Mouse (Mus musculus) intestine, postnatal 0 days (tissue): ENCODE measurements around the gene Polr2j. TPM values are rescaled to one million over a fixed set of nuclear protein-coding genes. Genes with fewer than 3 reads are reported as not detected.

Experiments
- ATAC-seq: fragments of 200-750 bp; cut with Nextera tagmentation; 2 replicates; pipeline ENCODE4 v1.8.0; 2017; ENCODE audit warnings: mild to moderate bottlenecking, moderate TSS enrichment, moderate library complexity
- H3K27ac ChIP-seq: fragments of 300-500 bp; sonication (generic); 2 replicates; pipeline ENCODE4 v1.5.1; 2014; ENCODE audit warnings: mild to moderate bottlenecking, low read depth, low read length, moderate library complexity
- H3K27me3 ChIP-seq: fragments of 300-500 bp; sonication (generic); replicated peaks from 2 replicates; pipeline ENCODE4 v1.6.1; 2014; ENCODE audit warnings: low read length, mixed read lengths; ENCODE audit not compliant: control insufficient read depth, insufficient read depth
- H3K36me3 ChIP-seq: fragments of 300-500 bp; sonication (generic); 2 replicates; pipeline ENCODE4 v1.6.1; 2014; ENCODE audit warnings: mild to moderate bottlenecking, moderate library complexity; ENCODE audit not compliant: control insufficient read depth, insufficient read depth
- H3K4me1 ChIP-seq: fragments of 300-500 bp; sonication (generic); replicated peaks from 2 replicates; pipeline ENCODE4 v1.6.1; 2014; ENCODE audit warnings: antibody characterized with exemption, low read length, mixed read lengths; ENCODE audit not compliant: control insufficient read depth, insufficient read depth
- H3K4me2 ChIP-seq: fragments of 300-500 bp; sonication (generic); replicated peaks from 2 replicates; pipeline ENCODE4 v1.6.1; 2014; ENCODE audit warnings: low read depth, mild to moderate bottlenecking, moderate library complexity
- H3K4me3 ChIP-seq: fragments of 300-500 bp; sonication (generic); 2 replicates; pipeline ENCODE4 v1.5.1; 2014; ENCODE audit warnings: low read depth, low read length
- H3K9ac ChIP-seq: fragments of 300-500 bp; sonication (generic); 2 replicates; pipeline ENCODE4 v1.6.1; 2014; ENCODE audit warnings: mild to moderate bottlenecking, low read depth, low read length
- H3K9me3 ChIP-seq: fragments of 300-500 bp; sonication (generic); 2 replicates; pipeline ENCODE4 v1.6.1; 2016; ENCODE audit warnings: mixed run types; ENCODE audit not compliant: control insufficient read depth
- CTCF ChIP-seq: sonication (generic); IDR thresholded peaks from 2 replicates; pipeline ENCODE4 v1.5.1; 2016; ENCODE audit warnings: low read depth, mild to moderate bottlenecking, control low read depth, antibody characterized with exemption, moderate library complexity
- WGBS: fragments of 180-500 bp; shearing (Covaris S2); extraction: QIAGEN DNeasy Blood & Tissue Kit; methylation state at CpG from one replicate; pipeline ENCODE4 v1.1.7; 2014; 5-methylcytosine and 5-hydroxymethylcytosine counted together
- polyA plus RNA-seq: library from polyadenylated mRNA; unstranded; fragments of >200 nt; fragmentation: Nextera tagmentation; extraction: Ambion mirVana; gene quantifications from 2 replicates; pipeline ENCODE4 v1.2.1, GENCODE M21; 2015

The Polr2j gene
- polyA plus RNA-seq, 1 experiment from 2014 or later = 169 TPM

- Histone ChIP-seq H3K4me2 (peak within 1 kb of the TSS; percentile 83), H3K9ac (peak within 1 kb of the TSS; percentile 76), H3K4me1 (no peaks in the 10 kb centered on the region), H3K36me3 (peaks cover 37% of the 10 kb centered on the region), H3K4me3 (peak within 1 kb of the TSS; percentile 78), H3K27me3 (no peaks in the 10 kb centered on the region), H3K9me3 (no peaks in the 10 kb centered on the region), H3K27ac (peak within 1 kb of the TSS; percentile 61)
- WGBS = under 1% methylated on average over 60 of the region's 60 CpGs
- ATAC-seq = peak; percentile 91
- peak; percentile 90 for TF ChIP-seq CTCF
Observed at GRCm38 (mm10) chr5:136135571-136136291, 19.3 kb downstream of the Polr2j start, which contains the start of the genes Lrwd1 and Alkbh4. Lrwd1 (minus strand) TSS chr5:136136074. Alkbh4 (plus strand) TSS chr5:136136146.

GRCm38 (mm10) chr5:136136292-136136990 lies 20.0 kb downstream of the Polr2j start:
- peak; percentile 21 for ATAC-seq
- WGBS = 5% methylated on average over 20 of the region's 20 CpGs
- TF ChIP-seq CTCF = no peak
- peak overlapping the region; percentile 78 for H3K4me3 ChIP-seq
- peaks cover 43% of the 10 kb centered on the region for H3K36me3 ChIP-seq
- no peaks in the 10 kb centered on the region for H3K4me1 ChIP-seq
- no peaks in the 10 kb centered on the region for H3K9me3 ChIP-seq
- peak overlapping the region; percentile 61 for H3K27ac ChIP-seq
- peak overlapping the region; percentile 83 for H3K4me2 ChIP-seq
- H3K9ac ChIP-seq = peak overlapping the region; percentile 76
- H3K27me3 ChIP-seq = no peaks in the 10 kb centered on the region

- no peak overlapping the region for H3K4me3 ChIP-seq
- H3K9me3 ChIP-seq = no peaks in the 10 kb centered on the region
- no peaks in the 10 kb centered on the region for H3K4me1 ChIP-seq
- no peak for ATAC-seq
- H3K27me3 ChIP-seq = no peaks in the 10 kb centered on the region
- peaks cover 46% of the 10 kb centered on the region for H3K36me3 ChIP-seq
- no peak overlapping the region for H3K4me2 ChIP-seq
- no peak overlapping the region for H3K9ac ChIP-seq
- peak; percentile 76 for TF ChIP-seq CTCF
- no peak overlapping the region for H3K27ac ChIP-seq
- WGBS = 70% methylated on average over 13 of the region's 13 CpGs
Observed at GRCm38 (mm10) chr5:136137658-136138274, 21.3 kb downstream of the Polr2j start.

- Histone ChIP-seq H3K9me3 (no peaks in the 10 kb centered on the region), H3K4me1 (no peaks in the 10 kb centered on the region), H3K27me3 (no peaks in the 10 kb centered on the region), H3K4me3 (no peak overlapping the region), H3K4me2 (no peak overlapping the region), H3K9ac (no peak overlapping the region), H3K27ac (no peak overlapping the region), H3K36me3 (peaks cover 39% of the 10 kb centered on the region)
- WGBS = 59% methylated on average over 13 of the region's 13 CpGs
- TF ChIP-seq CTCF = no peak
- no peak for ATAC-seq
Observed at GRCm38 (mm10) chr5:136139393-136139792, 23.0 kb downstream of the Polr2j start.

- Histone ChIP-seq H3K4me2 (no peak overlapping the region), H3K9ac (no peak overlapping the region), H3K4me1 (no peaks in the 10 kb centered on the region), H3K36me3 (peaks cover 39% of the 10 kb centered on the region), H3K4me3 (no peak overlapping the region), H3K27me3 (no peaks in the 10 kb centered on the region), H3K9me3 (no peaks in the 10 kb centered on the region), H3K27ac (0 out of 2 replicates have a peak overlapping the region, but pooled peaks have one; percentile 15)
- TF ChIP-seq CTCF = no peak
- no peak for ATAC-seq
- 90% methylated on average over 10 of the region's 10 CpGs for WGBS
Observed at GRCm38 (mm10) chr5:136140057-136140482, 23.6 kb downstream of the Polr2j start.

- peaks cover 39% of the 10 kb centered on the region for H3K36me3 ChIP-seq
- no peak overlapping the region for H3K4me2 ChIP-seq
- no peak overlapping the region for H3K4me3 ChIP-seq
- WGBS = 91% methylated on average over 5 of the region's 5 CpGs
- peak; percentile 48 for TF ChIP-seq CTCF
- H3K9me3 ChIP-seq = no peaks in the 10 kb centered on the region
- H3K9ac ChIP-seq = no peak overlapping the region
- no peaks in the 10 kb centered on the region for H3K27me3 ChIP-seq
- no peak overlapping the region for H3K27ac ChIP-seq
- ATAC-seq = no peak
- H3K4me1 ChIP-seq = no peaks in the 10 kb centered on the region
Observed at GRCm38 (mm10) chr5:136142746-136143145, 26.3 kb downstream of the Polr2j start.
